Mouse (Mus musculus) embryo, embryonic 9.5 days (tissue): ENCODE data around the gene Drc3.

ENCODE experiments used
- DNase-seq: peaks from one replicate; pipeline ENCODE4 v3.0.0-alpha.2; 2017; ENCODE audit errors: extremely low spot score

The Drc3 gene

DNA sequence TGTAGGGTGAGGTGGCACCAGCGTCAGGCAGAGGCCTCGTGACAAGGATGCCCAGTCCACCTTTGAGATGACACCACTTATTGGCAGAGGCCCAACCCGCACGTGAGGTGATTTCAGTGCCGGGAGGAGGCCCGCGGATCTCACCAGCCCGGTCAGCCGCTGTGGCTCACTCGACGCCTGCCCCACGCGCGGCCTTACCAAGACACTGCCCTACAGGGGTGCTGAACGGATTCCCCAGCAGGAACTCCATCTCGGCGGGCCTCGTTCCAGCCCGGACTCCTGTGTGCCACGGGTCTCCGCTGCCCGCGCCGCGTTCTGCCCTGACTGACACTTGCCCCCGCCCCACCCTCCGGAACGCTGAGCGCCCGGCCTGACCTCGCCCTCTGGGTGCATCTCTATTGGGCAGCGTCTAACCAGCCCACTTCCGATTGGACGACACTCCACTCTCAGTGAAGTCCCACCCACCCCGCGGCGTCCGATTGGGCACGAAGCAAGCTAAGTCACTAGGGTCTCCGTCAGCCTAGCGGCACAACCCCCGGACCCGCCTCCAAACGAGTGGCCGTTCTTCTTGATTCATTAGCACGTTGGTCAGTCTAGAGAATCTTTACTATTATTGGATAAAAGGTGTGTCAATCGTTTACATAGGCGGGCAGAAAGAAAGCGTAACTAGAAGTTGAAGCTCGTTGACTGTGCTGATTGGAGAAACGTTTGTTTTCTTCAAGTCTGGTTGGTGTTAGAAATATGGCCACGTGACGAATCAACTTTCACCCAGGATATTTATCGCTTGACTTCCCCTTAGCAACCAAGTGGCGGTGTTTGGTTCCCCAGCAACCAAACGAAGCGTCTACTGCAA, at the start of gene Drc3, which contains the start of gene Tom1l2:
Gene Drc3 (plus strand): TSS at position 771 of the 853 bp plus-strand sequence.
Gene Tom1l2 (minus strand): TSS at position 347 of the 853 bp plus-strand sequence.
- DNase-seq: peak; percentile 98

GRCm38 (mm10) chr11:60303497-60303896, 49.6 kb upstream of the Drc3 start:
- no peak for DNase-seq

- no peak for DNase-seq
These were observed 47.5 kb upstream of the Drc3 start for GRCm38 (mm10) chr11:60305611-60306010.

DNA sequence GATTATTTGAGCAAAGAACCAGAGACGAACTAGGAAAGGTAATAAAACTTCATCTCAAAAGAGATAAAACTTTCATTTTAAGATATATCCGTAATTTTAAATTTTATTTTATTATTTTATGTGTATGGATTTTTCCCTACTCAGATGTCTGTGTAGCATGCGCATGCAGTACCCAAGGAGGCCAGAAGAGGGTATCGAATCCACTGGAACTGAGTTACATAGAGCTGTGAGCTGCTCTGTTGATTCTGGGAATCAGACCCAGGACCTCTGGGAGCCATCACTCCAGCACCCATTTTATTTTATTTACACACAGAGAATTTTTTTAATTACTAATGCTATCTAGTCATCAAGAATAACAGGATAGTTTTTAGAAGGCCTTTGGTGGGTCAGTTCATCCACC, 46.3 kb upstream of the Drc3 start:
- DNase-seq: peak; percentile 25

DNA sequence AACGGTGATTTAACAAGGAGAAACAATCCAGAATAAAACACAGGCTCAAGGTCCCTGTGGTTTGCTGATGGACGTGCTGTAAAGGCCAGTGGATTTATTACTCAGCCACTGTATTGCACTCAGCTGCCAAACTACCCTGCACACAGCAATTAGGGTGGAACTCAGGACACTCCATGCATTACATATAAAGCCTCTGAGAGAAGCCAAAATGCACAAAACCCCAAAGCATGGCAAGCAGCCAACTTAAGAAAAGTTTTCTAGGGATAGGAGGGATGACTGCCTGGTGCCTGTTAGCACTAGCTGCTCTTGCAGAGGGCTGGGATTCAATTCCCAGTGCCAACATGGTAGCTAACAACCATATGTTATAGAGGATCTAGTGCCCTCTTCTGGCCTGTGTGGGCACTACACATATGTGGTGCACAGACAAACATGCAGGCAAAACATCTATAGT, 45.7 kb upstream of the Drc3 start:
- no peak for DNase-seq

GRCm38 (mm10) chr11:60308061-60308460, 45.1 kb upstream of the Drc3 start:
- no peak for DNase-seq

DNA sequence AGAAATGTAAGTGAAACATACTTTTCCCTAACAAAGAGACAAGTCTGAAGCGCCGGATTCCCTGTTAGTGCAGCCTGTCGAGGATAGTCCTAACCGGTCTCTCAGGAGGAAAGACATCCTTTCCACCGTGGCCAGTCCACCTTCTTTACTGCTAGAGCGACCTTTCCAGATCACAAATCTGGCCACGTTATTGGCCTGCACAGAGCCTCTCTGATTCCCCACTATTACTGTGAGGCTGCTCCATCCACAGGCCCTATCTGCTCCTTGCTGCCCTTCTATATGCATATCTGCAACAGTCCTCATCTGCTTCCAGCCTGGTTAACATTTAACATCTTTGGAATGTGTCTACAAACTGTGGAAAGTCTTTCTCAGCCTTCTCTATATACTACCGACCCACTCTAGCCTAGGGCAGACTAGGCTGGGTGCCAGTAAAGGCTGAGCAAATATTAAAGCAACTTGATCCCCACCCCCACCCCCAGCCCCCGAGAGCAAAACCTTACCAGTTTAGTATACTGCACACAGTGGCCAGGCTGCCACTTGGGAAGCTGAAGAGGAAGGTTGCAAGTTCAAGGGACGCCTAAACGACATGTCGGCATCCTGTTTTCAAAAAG, 44.5 kb upstream of the Drc3 start:
- DNase-seq: no peak

GRCm38 (mm10) chr11:60309875-60310274, 43.3 kb upstream of the Drc3 start:
- DNase-seq: no peak

DNA sequence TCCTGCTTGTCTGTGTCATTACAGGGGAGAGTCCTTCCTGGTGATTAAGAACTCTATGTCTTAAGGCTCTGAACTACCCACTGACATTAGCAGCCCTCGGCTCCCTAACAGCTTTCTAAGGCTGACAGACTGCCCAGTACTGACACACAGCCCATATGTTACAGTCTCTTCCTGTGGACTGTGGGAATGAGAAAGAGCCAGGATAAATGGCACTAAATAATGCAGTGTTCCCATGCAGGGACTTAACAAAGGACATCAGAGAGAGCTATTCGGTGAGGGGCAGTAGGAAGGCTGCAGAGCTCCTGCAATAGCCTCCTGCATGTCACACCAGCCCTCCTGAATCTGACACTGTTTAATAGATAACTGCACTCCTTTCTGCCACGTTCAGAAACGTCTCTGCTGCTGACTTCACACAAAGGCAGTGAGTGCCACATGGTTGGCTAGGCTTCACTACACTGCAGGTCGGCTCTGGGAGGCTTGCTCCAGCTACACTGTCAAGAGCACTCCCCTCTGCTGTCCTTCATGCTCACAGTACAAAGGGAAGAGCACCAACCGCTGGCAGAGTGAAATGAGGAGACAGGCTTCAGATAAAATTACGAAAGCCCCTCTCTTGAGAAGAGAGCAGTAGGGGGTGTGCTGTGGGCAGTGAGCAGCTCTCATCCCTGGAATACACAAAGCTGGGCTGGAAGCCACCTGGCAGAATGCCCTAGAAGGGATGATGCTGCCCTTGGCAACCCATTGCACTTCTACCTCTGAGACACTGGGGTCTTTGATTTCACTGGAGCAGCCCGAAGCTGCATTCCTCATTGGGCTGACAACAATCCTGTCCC, 41.9 kb upstream of the Drc3 start:
- DNase-seq: peak; percentile 39

- DNase-seq: no peak
These were observed 36.9 kb upstream of the Drc3 start for GRCm38 (mm10) chr11:60316250-60316649.

DNA sequence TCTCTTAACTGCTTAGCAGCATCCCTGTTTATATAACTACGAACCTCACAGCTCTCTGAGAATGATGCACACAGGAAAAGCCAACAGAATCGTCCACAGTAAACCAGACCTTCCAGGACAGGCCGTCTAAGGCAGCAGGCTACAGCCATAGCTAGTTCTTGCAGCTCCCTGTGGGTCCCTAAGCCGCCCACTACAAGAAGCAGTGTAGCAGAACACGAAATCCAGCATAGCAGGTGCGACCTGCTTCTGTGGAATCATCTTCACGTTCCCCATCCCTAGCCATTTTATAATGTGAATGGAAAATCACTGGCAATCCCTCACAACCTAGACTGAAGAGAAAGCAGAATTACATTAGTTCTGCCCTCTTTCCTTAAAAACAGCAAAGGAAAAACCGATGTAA, 36.2 kb upstream of the Drc3 start:
- no peak for DNase-seq

GRCm38 (mm10) chr11:60317376-60318102, 35.6 kb upstream of the Drc3 start:
- no peak for DNase-seq

- no peak for DNase-seq
These were observed 34.4 kb upstream of the Drc3 start for GRCm38 (mm10) chr11:60318716-60319115.

GRCm38 (mm10) chr11:60319257-60320066, 33.7 kb upstream of the Drc3 start:
- DNase-seq: no peak

GRCm38 (mm10) chr11:60320426-60321037, 32.6 kb upstream of the Drc3 start:
- no peak for DNase-seq

DNA sequence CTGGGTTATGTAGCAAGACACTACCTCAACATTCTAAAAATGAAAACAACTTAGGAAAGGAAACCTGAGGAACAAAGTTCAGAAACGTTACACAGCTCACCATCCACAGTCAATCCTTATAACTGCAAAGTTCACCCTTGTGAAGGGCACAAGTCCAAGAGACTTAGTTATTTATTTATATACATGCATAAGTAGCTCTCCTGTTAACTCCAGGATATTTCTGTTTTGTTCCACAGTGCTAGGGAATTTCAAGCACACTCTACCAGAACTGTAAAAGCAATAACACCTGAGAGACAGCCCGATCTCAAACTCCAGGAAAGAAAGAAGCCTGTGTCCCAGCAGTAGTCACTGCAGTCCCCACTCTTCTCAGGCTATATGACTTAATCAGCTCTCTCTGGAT, 31.7 kb upstream of the Drc3 start:
- no peak for DNase-seq

- DNase-seq: no peak
These were observed 29.4 kb upstream of the Drc3 start for GRCm38 (mm10) chr11:60323731-60324130.

GRCm38 (mm10) chr11:60330551-60330950, 22.6 kb upstream of the Drc3 start:
- DNase-seq: no peak

GRCm38 (mm10) chr11:60333461-60333860, 19.7 kb upstream of the Drc3 start:
- DNase-seq: no peak

- no peak for DNase-seq
These were observed 19.0 kb upstream of the Drc3 start for GRCm38 (mm10) chr11:60334124-60334523.
